Mouse (Mus musculus): Measurements from ENCODE around the gene Slc43a2.

DNA sequence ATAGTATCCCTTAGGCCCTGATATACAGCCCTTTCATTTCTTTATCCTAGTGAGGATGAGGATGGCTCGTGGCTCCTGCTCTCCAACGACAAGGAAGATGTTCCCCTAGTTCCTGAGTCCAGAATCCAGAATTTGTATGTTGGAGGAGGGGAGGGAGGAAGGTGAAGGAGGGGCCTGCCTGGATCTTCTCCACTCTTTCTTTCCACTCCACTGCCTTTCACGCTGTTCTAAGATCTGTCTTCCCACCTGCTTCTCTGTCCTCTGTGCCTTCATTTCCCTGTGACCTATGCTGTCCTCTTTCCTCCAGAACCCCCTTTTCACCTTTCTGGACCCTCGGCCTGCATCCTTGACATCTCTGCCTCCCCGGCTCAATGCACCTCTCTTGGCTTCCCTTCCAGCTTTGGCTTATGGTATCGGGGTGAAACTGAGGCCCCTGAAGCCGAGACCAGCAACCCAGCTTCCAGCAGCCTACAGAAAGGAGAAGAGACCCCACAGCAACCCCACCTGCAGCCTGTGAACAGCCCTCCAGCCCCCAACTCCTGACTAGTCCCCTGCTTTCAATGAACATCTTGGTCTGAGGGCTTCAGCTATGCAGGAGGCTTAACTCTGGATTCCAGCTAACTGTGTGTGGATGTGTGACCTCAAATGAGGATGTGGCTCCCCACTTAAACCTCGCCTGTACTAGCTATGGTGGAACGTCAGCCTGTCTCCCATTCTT is 19.0 kb upstream of the Slc43a2 start:
- TF ChIP-seq CTCF (IDR thresholded peaks at IDR 0.05; ENCODE audit: low read depth, low read length) (no peak), GATA1 (IDR thresholded peaks at IDR 0.05; ENCODE audit: borderline replicate concordance, low read length) (no peak), TAL1 (conservative IDR thresholded peaks at IDR 0.05; ENCODE audit: low read depth, low read length) (no peak), GATA2 (IDR thresholded peaks at IDR 0.05; ENCODE audit: borderline replicate concordance, low read depth, low read length) (no peak)

Data from G1E (cell line).